Mouse (Mus musculus) midbrain, embryonic 14.5 days (tissue): ENCODE data around the gene Nagpa. TPM values are rescaled to one million over a fixed set of nuclear protein-coding genes. Genes with fewer than 3 reads are reported as not detected.

Experiments
- ATAC-seq: fragments of 200-750 bp; cut with Nextera tagmentation; 2 replicates; pipeline ENCODE4 v1.8.0; 2017; ENCODE audit warnings: moderate number of reproducible peaks, moderate library complexity; ENCODE audit not compliant: low FRiP score, low TSS enrichment
- DNase-seq: peaks from one replicate; pipeline ENCODE4 v3.0.0-alpha.2; 2015
- H3K27ac ChIP-seq: fragments of 300-500 bp; sonication (generic); replicated peaks from 2 replicates; pipeline ENCODE4 v1.5.1; 2014; ENCODE audit warnings: mild to moderate bottlenecking, low read depth, low read length, moderate library complexity
- H3K27me3 ChIP-seq: fragments of 300-500 bp; sonication (generic); 2 replicates; pipeline ENCODE4 v1.6.1; 2014; ENCODE audit warnings: low read length, control low read depth, mixed read lengths; ENCODE audit not compliant: control insufficient read depth, insufficient read depth
- H3K36me3 ChIP-seq: fragments of 300-500 bp; sonication (generic); 2 replicates; pipeline ENCODE4 v1.6.1; 2014; ENCODE audit warnings: low read length, control low read depth; ENCODE audit not compliant: control insufficient read depth, insufficient read depth
- H3K4me1 ChIP-seq: fragments of 300-500 bp; sonication (generic); 2 replicates; pipeline ENCODE4 v1.6.1; 2014; ENCODE audit warnings: mild to moderate bottlenecking, antibody characterized with exemption, low read length, control low read depth; ENCODE audit not compliant: control insufficient read depth, insufficient read depth
- H3K4me2 ChIP-seq: fragments of 300-500 bp; sonication (generic); 2 replicates; pipeline ENCODE4 v1.6.1; 2014; ENCODE audit warnings: mild to moderate bottlenecking, low read length, moderate library complexity
- H3K4me3 ChIP-seq: fragments of 300-500 bp; sonication (generic); replicated peaks from 2 replicates; pipeline ENCODE4 v1.5.1; 2014; ENCODE audit warnings: low read depth, low read length
- H3K9ac ChIP-seq: fragments of 300-500 bp; sonication (generic); replicated peaks from 2 replicates; pipeline ENCODE4 v1.6.1; 2014; ENCODE audit warnings: mild to moderate bottlenecking, low read length, moderate library complexity
- H3K9me3 ChIP-seq: fragments of 300-500 bp; sonication (generic); 2 replicates; pipeline ENCODE4 v1.6.1; 2016; ENCODE audit warnings: low read length, control low read depth, mixed read lengths; ENCODE audit not compliant: control insufficient read depth
- WGBS: fragments of 180-500 bp; shearing (Covaris S2); extraction: QIAGEN DNeasy Blood & Tissue Kit; methylation state at CpG from one replicate; pipeline ENCODE4 v1.1.7; 2014; 5-methylcytosine and 5-hydroxymethylcytosine counted together
- polyA plus RNA-seq: library from polyadenylated mRNA; unstranded; fragments of >200 nt; fragmentation: Nextera tagmentation; extraction: Ambion mirVana; gene quantifications from 2 replicates; pipeline ENCODE4 v1.2.1, GENCODE M21; 2014

The Nagpa gene
- polyA plus RNA-seq, 1 experiment from 2014 or later: 9.3 TPM

- Histone ChIP-seq H3K36me3 (no peaks in the 10 kb centered on the region), H3K4me2 (no peak overlapping the region), H3K4me1 (no peaks in the 10 kb centered on the region), H3K9ac (no peak overlapping the region), H3K4me3 (no peak overlapping the region), H3K9me3 (no peaks in the 10 kb centered on the region), H3K27me3 (no peaks in the 10 kb centered on the region), H3K27ac (no peak overlapping the region)
- DNase-seq: no peak
- ATAC-seq: no peak
- 65% methylated on average over 8 of the region's 8 CpGs for WGBS
These were observed 19.7 kb downstream of the Nagpa start for GRCm38 (mm10) chr16:5184101-5184500.

GRCm38 (mm10) chr16:5183310-5183975, 20.4 kb downstream of the Nagpa start:
- Histone ChIP-seq H3K36me3 (no peaks in the 10 kb centered on the region), H3K27ac (no peak overlapping the region), H3K4me1 (no peaks in the 10 kb centered on the region), H3K9me3 (no peaks in the 10 kb centered on the region), H3K4me2 (no peak overlapping the region), H3K9ac (no peak overlapping the region), H3K4me3 (no peak overlapping the region), H3K27me3 (no peaks in the 10 kb centered on the region)
- ATAC-seq: no peak
- WGBS: 83% methylated on average over 18 of the region's 18 CpGs
- no peak for DNase-seq

GRCm38 (mm10) chr16:5172636-5173035, 31.2 kb downstream of the Nagpa start:
- ATAC-seq (no peak), DNase-seq (no peak)
- Histone ChIP-seq H3K9ac (no peak overlapping the region), H3K4me3 (no peak overlapping the region), H3K36me3 (no peaks in the 10 kb centered on the region), H3K4me2 (no peak overlapping the region), H3K27ac (no peak overlapping the region), H3K4me1 (no peaks in the 10 kb centered on the region), H3K9me3 (no peaks in the 10 kb centered on the region), H3K27me3 (no peaks in the 10 kb centered on the region)
- 89% methylated on average over 6 of the region's 6 CpGs for WGBS

- DNase-seq (no peak), ATAC-seq (no peak)
- WGBS: 80% methylated on average over 5 of the region's 5 CpGs
- Histone ChIP-seq H3K4me2 (no peak overlapping the region), H3K27ac (no peak overlapping the region), H3K4me1 (no peaks in the 10 kb centered on the region), H3K36me3 (no peaks in the 10 kb centered on the region), H3K9ac (no peak overlapping the region), H3K4me3 (no peak overlapping the region), H3K9me3 (no peaks in the 10 kb centered on the region), H3K27me3 (no peaks in the 10 kb centered on the region)
These were observed 35.0 kb downstream of the Nagpa start for GRCm38 (mm10) chr16:5168829-5169228.

- 88% methylated on average over 2 of the region's 2 CpGs for WGBS
- no peaks in the 10 kb centered on the region for H3K9me3 ChIP-seq
- no peaks in the 10 kb centered on the region for H3K4me1 ChIP-seq
- H3K27ac ChIP-seq: no peak overlapping the region
- no peak for DNase-seq
- H3K27me3 ChIP-seq: no peaks in the 10 kb centered on the region
- no peaks in the 10 kb centered on the region for H3K36me3 ChIP-seq
- no peak for ATAC-seq
- H3K4me3 ChIP-seq: no peak overlapping the region
- no peak overlapping the region for H3K9ac ChIP-seq
- no peak overlapping the region for H3K4me2 ChIP-seq
These were observed 35.8 kb downstream of the Nagpa start for GRCm38 (mm10) chr16:5168038-5168437.

- H3K9me3 ChIP-seq: no peaks in the 10 kb centered on the region
- H3K4me2 ChIP-seq: no peak overlapping the region
- no peaks in the 10 kb centered on the region for H3K4me1 ChIP-seq
- H3K9ac ChIP-seq: no peak overlapping the region
- H3K27ac ChIP-seq: no peak overlapping the region
- ATAC-seq (no peak), DNase-seq (no peak)
- 54% methylated on average over 6 of the region's 6 CpGs for WGBS
- no peaks in the 10 kb centered on the region for H3K27me3 ChIP-seq
- H3K36me3 ChIP-seq: no peaks in the 10 kb centered on the region
- H3K4me3 ChIP-seq: no peak overlapping the region
These were observed 39.5 kb downstream of the Nagpa start for GRCm38 (mm10) chr16:5164327-5164726.

- Histone ChIP-seq H3K36me3 (no peaks in the 10 kb centered on the region), H3K9ac (no peak overlapping the region), H3K9me3 (no peaks in the 10 kb centered on the region), H3K4me3 (no peak overlapping the region), H3K4me2 (no peak overlapping the region), H3K4me1 (0 out of 2 replicates have a peak, but pooled peaks cover under 1% of the 10 kb centered on the region), H3K27me3 (no peaks in the 10 kb centered on the region), H3K27ac (no peak overlapping the region)
- WGBS: 84% methylated on average over 8 of the region's 8 CpGs
- DNase-seq (no peak), ATAC-seq (no peak)
These were observed 44.6 kb downstream of the Nagpa start for GRCm38 (mm10) chr16:5159248-5159647.

GRCm38 (mm10) chr16:5157113-5157512, 46.7 kb downstream of the Nagpa start:
- Histone ChIP-seq H3K9ac (no peak overlapping the region), H3K9me3 (no peaks in the 10 kb centered on the region), H3K4me2 (no peak overlapping the region), H3K27me3 (no peaks in the 10 kb centered on the region), H3K4me1 (peaks cover 19% of the 10 kb centered on the region), H3K27ac (no peak overlapping the region), H3K4me3 (no peak overlapping the region), H3K36me3 (no peaks in the 10 kb centered on the region)
- no peak for DNase-seq
- 88% methylated on average over 3 of the region's 3 CpGs for WGBS
- ATAC-seq: no peak

- no peak overlapping the region for H3K9ac ChIP-seq
- H3K27ac ChIP-seq: no peak overlapping the region
- peaks cover 19% of the 10 kb centered on the region for H3K4me1 ChIP-seq
- no peak overlapping the region for H3K4me2 ChIP-seq
- WGBS: 76% methylated on average over 2 of the region's 2 CpGs
- ATAC-seq (no peak), DNase-seq (no peak)
- H3K4me3 ChIP-seq: no peak overlapping the region
- no peaks in the 10 kb centered on the region for H3K27me3 ChIP-seq
- no peaks in the 10 kb centered on the region for H3K9me3 ChIP-seq
- H3K36me3 ChIP-seq: no peaks in the 10 kb centered on the region
These were observed 47.3 kb downstream of the Nagpa start for GRCm38 (mm10) chr16:5156495-5156894.
